ENCODE assay signal across 19 mouse cellular contexts in the genomic region with DNA sequence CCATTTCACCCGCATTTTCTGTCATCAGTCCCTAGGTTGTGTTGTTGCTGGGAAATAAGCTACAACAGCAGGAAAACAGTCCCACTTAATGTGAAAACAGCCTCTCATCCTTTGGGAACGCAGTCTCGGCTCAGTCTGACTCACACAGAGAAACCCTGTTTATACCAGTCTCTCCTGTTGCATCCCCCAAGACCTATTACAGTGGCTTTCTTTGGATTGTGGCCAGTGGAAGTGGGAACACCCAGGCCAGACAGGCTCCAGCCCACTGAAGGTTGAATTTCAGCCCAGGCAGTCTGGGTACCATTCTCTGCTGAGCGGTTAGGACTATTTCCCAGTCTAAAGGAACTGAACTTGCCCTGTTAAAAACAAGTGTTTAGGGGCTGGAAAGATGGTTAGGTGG.
DNase-seq lines count a peak whose midpoint lies in the region; ATAC-seq and TF ChIP-seq lines count a peak whose summit lies in the region.
"Had no signal": no experiment of that assay in that cellular context is flagged by ENCODE, and none has a peak within 500 bp of the region (broad histone marks: within the 10 kb centered on the region; RNA-seq: fewer than 3 reads in every experiment).

No protein-coding gene starts in this region.

- TF ChIP-seq POLR2A in limb, embryonic 14.5 days (IDR thresholded peaks at IDR 0.05; ENCODE audit: borderline replicate concordance, extremely low read depth, insufficient read depth, insufficient read length): no peak

- no peak for DNase-seq in limb, embryonic 10.5 days (ENCODE audit: low spot score)
- peak; percentile 87 for DNase-seq in embryonic facial prominence, embryonic 14.5 days (ENCODE audit: low spot score)
- peak; percentile 62 for DNase-seq in limb, embryonic 14.5 days (ENCODE audit: low spot score)
- no peak for DNase-seq in left cerebral cortex, adult 9 months (ENCODE audit: low spot score in 2 of 2)
- DNase-seq in gastrocnemius, adult 8-10 months (ENCODE audit: low spot score in 2 of 2): no peak
- DNase-seq in urinary bladder, postnatal 4 days (ENCODE audit: low spot score in 2 of 2): no peak
- DNase-seq: adrenal gland, postnatal 10 days; cerebellum, adult 18-20 months; cerebellum, postnatal 10 days; gastrocnemius, postnatal 10 days; heart, adult 2 months had no signal

- no peak overlapping the region for H3K4me3 ChIP-seq in limb, embryonic 12.5 days (replicated peaks)
- H3K4me3 ChIP-seq in limb, embryonic 10.5 days: no peak overlapping the region
- no peak overlapping the region for H3K4me3 ChIP-seq in embryonic facial prominence, embryonic 14.5 days (ENCODE audit: low read depth, low read length)
- no peak overlapping the region for H3K4me3 ChIP-seq in limb, embryonic 14.5 days (replicated peaks; ENCODE audit: low read length)
- H3K4me3 ChIP-seq: erythroblast, embryonic 14.5 days; forebrain, embryonic 15.5 days; heart, adult 2 months; heart, embryonic 15.5 days; hindbrain, embryonic 10.5 days had no signal

- WGBS in limb, embryonic 12.5 days: 71% methylated on average over 4 of the region's 4 CpGs
- 88% methylated on average over 4 of the region's 4 CpGs for WGBS in limb, embryonic 10.5 days
- WGBS in embryonic facial prominence, embryonic 14.5 days: 44% methylated on average over 4 of the region's 4 CpGs
- 54% methylated on average over 4 of the region's 4 CpGs for WGBS in limb, embryonic 14.5 days

- no peaks in the 10 kb centered on the region for H3K9me3 ChIP-seq in limb, embryonic 12.5 days
- H3K9me3 ChIP-seq in limb, embryonic 10.5 days (replicated peaks): no peaks in the 10 kb centered on the region
- no peaks in the 10 kb centered on the region for H3K9me3 ChIP-seq in embryonic facial prominence, embryonic 14.5 days (ENCODE audit: control insufficient read depth, low read length)
- no peaks in the 10 kb centered on the region for H3K9me3 ChIP-seq in limb, embryonic 14.5 days (ENCODE audit: control insufficient read depth, low read length)
- H3K9me3 ChIP-seq: forebrain, embryonic 15.5 days; heart, embryonic 15.5 days; hindbrain, embryonic 10.5 days had no signal

- H3K4me2 ChIP-seq in limb, embryonic 12.5 days: no peak overlapping the region
- H3K4me2 ChIP-seq in embryonic facial prominence, embryonic 14.5 days (ENCODE audit: low read depth, low read length): no peak overlapping the region
- H3K4me2 ChIP-seq in limb, embryonic 14.5 days (replicated peaks; ENCODE audit: low read depth, low read length, severe bottlenecking): no peak overlapping the region
- H3K4me2 ChIP-seq: forebrain, embryonic 15.5 days; heart, embryonic 11.5 days; heart, embryonic 15.5 days; hindbrain, embryonic 14.5 days had no signal

- no peak overlapping the region for H3K27ac ChIP-seq in limb, embryonic 12.5 days
- H3K27ac ChIP-seq in limb, embryonic 10.5 days: no peak overlapping the region
- H3K27ac ChIP-seq in embryonic facial prominence, embryonic 14.5 days (replicated peaks; ENCODE audit: low read depth, low read length): 0 out of 2 replicates have a peak overlapping the region, but pooled peaks have one; percentile 2
- no peak overlapping the region for H3K27ac ChIP-seq in limb, embryonic 14.5 days (replicated peaks; ENCODE audit: low read depth, low read length)
- H3K27ac ChIP-seq: forebrain, embryonic 15.5 days; heart, adult 2 months; heart, embryonic 15.5 days; hindbrain, embryonic 10.5 days; hindbrain, embryonic 14.5 days had no signal

- H3K36me3 ChIP-seq in limb, embryonic 12.5 days: no peaks in the 10 kb centered on the region
- H3K36me3 ChIP-seq in limb, embryonic 10.5 days: no peaks in the 10 kb centered on the region
- no peaks in the 10 kb centered on the region for H3K36me3 ChIP-seq in embryonic facial prominence, embryonic 14.5 days (ENCODE audit: control insufficient read depth, insufficient read depth, low read length)
- H3K36me3 ChIP-seq in limb, embryonic 14.5 days (ENCODE audit: control insufficient read depth, insufficient read depth, low read length): no peaks in the 10 kb centered on the region
- H3K36me3 ChIP-seq: forebrain, embryonic 15.5 days; heart, embryonic 15.5 days; hindbrain, embryonic 10.5 days had no signal

- H3K9ac ChIP-seq in limb, embryonic 12.5 days (replicated peaks): no peak overlapping the region
- H3K9ac ChIP-seq in embryonic facial prominence, embryonic 14.5 days (ENCODE audit: low read depth, low read length): no peak overlapping the region
- no peak overlapping the region for H3K9ac ChIP-seq in limb, embryonic 14.5 days (ENCODE audit: low read depth, low read length, severe bottlenecking)
- H3K9ac ChIP-seq: forebrain, embryonic 15.5 days; heart, embryonic 15.5 days; hindbrain, embryonic 14.5 days had no signal

- H3K4me1 ChIP-seq in limb, embryonic 12.5 days (replicated peaks): no peaks in the 10 kb centered on the region
- H3K4me1 ChIP-seq in limb, embryonic 10.5 days: no peaks in the 10 kb centered on the region
- no peaks in the 10 kb centered on the region for H3K4me1 ChIP-seq in embryonic facial prominence, embryonic 14.5 days (ENCODE audit: control insufficient read depth, insufficient read depth, low read length)
- H3K4me1 ChIP-seq in limb, embryonic 14.5 days (ENCODE audit: control insufficient read depth, insufficient read depth, low read length): no peaks in the 10 kb centered on the region
- H3K4me1 ChIP-seq: forebrain, embryonic 15.5 days; heart, embryonic 15.5 days had no signal

- no peaks in the 10 kb centered on the region for H3K27me3 ChIP-seq in limb, embryonic 12.5 days
- no peaks in the 10 kb centered on the region for H3K27me3 ChIP-seq in limb, embryonic 10.5 days (ENCODE audit: low read depth, poor library complexity, severe bottlenecking)
- no peaks in the 10 kb centered on the region for H3K27me3 ChIP-seq in embryonic facial prominence, embryonic 14.5 days (replicated peaks; ENCODE audit: control insufficient read depth, insufficient read depth, low read length)
- no peaks in the 10 kb centered on the region for H3K27me3 ChIP-seq in limb, embryonic 14.5 days (ENCODE audit: control insufficient read depth, insufficient read depth, low read length)
- H3K27me3 ChIP-seq: forebrain, embryonic 15.5 days; heart, embryonic 15.5 days had no signal

- peak; percentile 84; the same call in 1 of the 2 replicates for ATAC-seq in limb, embryonic 12.5 days (ENCODE audit: insufficient number of reproducible peaks, insufficient read depth, low FRiP score, low TSS enrichment, low read depth)
- peak; percentile 83 for ATAC-seq in embryonic facial prominence, embryonic 14.5 days (ENCODE audit: low read depth)
- peak; percentile 83 for ATAC-seq in limb, embryonic 14.5 days (ENCODE audit: low FRiP score, low read depth)
- ATAC-seq: forebrain, embryonic 15.5 days; intestine, embryonic 16.5 days had no signal

Comparison
In these comparisons a context has a peak if more than half of its experiments do, and no peak if none do; other contexts are left out.
1. DNase-seq: peak in embryonic facial prominence, embryonic 14.5 days (single experiment) and limb, embryonic 14.5 days (single experiment); none in limb, embryonic 10.5 days (single experiment), left cerebral cortex, adult 9 months (0 of 2), gastrocnemius, adult 8-10 months (0 of 2) and urinary bladder, postnatal 4 days (0 of 2).
2. Peak in every context shown above with its lines, with median percentiles within 50 percentile points of each other: ATAC-seq.